Mouse (Mus musculus): ENCODE data around the gene Optn.

The Optn gene

DNA sequence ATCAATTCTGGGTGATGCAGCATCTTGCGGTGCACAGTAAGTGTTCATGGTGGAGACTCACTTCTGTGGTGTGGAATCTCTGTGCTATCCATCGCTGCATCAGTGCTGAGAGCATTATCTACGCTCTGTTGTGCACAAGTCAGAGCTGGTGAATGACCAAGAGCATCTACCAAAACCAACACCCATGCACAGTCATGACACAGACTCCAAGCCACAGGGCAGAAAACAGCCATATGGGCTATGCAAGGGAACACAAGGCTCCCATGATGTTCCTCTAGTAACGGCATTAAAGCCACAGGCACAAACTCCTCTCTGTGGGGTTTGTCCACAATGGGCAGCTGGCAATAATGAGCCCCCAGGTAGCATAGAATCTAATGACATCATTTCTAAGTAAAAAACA lies 34.0 kb downstream of the Optn start:
- DNase-seq (ENCODE audit: low spot score), result no peak

DNA sequence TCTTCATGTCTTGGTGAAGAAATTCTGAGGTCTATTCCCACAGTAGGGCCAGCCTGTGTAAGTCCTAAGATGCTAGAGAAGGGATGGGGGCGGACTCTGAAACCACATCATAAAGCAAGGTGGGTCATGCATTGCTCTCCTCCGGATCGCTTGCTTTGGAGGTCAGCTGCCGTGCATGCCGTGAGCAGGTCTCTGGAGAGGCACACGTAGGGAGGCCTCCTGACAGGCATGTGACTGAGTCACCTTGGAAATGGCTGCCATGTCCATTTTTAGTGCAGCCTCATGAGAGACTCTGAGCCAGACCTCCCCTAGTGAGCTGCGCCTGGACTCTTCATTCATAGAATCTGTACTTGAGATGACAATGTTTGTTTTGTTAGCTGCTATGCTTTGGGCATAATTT lies 35.8 kb downstream of the Optn start:
- no peak for DNase-seq (ENCODE audit: low spot score)

DNA sequence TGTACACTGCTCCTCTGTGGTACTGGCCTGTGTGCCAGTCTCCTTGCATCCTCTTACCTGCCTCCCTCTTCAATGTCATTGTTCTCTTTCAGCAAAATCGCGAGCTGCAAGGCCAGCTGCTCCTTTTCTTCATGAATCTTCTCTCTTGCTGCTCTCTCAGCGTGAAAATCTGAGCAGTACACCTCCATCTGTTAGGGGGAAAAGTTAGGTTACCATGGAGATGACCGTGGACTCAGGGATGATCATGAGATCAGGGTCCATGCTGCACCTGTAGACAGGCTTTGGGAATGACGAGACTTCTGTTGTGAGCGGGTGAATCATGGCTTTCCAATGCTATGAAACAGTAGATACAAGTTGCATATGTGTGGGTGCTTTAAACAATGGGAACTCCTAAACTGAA lies 36.8 kb downstream of the Optn start:
- no peak for DNase-seq (ENCODE audit: low spot score)

DNA sequence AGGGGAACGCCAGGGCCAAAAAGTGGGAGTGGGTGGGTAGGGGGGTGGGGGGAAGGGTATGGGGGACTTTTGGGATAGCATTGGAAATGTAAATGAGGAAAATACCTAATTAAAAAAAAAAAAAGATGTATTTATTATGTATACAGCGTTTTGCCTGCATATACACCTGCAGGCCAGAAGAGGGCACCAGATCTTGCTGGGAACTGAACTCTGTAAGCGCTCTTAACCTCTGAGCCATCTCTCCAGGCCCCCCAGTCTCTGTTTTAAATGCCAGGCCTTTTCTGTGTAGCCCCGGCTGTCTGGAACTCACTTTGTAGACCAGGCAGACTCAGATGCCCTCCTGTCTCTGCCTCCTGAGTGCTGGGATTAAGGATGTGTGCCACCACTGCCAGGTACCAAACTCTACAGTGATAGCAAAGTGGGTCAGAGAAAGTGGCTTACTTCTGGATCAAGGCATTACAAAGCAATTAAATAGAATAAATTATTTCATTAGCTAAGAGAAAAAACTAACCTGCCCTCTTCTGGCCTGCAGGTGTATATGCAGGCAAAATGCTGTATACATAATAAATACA lies 38.6 kb downstream of the Optn start:
- no peak for DNase-seq (ENCODE audit: low spot score)

DNA sequence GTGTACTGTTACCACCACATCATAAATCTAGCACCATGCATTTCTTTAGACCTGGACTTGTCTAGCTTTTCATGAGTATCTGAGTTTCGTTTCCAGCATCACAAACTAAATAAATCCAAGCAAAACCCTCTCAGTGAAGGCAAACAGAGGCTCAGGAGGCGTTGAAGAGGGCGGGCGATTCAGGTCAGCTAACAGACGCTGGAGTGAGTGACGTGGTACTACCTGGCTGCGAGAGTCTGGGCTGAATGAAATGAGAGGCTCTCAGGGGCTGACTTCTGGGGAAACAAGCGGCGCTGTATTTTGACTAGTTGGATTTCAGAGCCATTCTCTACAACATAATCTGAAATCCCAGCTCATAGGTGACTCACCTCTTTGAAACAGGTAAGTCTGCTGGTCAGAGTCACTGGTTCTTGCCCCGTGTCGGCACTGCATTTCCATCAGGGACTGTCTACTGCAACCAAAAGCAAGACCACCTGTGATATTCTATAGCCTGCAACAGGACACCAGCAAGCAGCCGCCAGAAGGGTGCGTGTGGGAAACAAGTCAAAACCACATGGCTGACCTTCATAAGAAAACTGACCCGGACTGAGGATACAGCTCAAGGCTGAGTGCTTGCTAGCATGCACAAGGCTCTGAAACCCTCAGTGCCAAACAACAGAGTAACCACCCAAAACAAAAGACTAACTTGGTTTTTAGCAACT lies 40.0 kb downstream of the Optn start:
- peak; percentile 20 for DNase-seq (ENCODE audit: low spot score)

DNA sequence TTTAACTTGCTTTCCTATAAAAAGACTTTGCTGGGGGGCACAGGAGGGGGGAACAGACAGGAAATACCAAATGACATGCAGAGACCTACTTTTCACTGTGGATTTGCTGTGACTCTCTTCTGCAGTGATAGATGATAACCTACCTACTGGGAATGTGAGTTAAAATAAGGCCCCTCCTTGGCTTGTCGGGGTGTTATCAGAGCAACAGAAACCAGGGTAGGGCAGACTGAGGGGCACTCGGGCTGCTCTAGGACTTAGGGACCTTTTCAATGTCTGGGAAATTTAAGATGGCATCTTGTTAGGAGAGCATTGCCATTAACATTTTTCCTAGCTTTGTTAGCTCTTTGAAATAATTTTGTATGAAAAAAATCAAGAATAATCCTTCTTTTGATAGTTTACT lies 40.6 kb downstream of the Optn start:
- DNase-seq (ENCODE audit: low spot score), result no peak

DNA sequence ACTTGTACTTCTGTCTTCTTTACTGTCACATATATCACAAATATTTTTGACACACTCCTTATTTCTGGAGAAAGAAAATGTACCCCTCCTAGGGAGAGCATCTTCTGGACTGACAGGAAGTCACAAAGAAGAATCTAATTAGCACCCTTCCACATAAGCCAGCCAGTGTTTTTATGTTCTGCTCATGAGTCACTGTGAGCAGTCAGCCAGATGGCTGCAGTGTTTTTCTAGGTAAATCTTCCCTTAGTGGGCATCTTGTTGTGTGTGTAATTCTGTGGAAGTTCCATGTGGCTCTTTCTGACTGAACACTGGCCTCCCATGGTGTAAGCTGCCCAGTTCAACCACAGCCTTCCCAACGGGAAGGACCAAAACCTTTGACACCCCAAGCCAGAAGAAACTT lies 44.1 kb downstream of the Optn start:
- DNase-seq (ENCODE audit: low spot score), result no peak

DNA sequence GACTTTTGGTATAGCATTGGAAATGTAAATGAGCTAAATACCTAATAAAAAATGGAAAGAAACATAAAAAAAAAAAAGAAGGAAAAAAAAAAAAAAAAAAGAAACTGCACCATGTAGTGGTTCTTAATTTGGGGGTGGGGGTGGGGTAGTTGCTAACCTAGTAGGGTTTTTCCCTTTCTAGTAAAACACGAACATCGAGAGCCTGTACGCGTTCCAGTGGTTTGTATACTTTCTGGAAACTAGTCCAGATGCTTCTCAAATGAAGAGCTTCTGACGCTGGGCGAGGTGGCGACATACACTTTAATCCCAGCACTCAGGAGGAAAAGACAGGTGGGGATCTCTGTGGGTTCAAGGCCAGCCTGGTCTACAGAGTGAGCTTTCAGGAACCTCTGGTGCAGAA lies 46.9 kb downstream of the Optn start:
- no peak for DNase-seq (ENCODE audit: low spot score)

DNA sequence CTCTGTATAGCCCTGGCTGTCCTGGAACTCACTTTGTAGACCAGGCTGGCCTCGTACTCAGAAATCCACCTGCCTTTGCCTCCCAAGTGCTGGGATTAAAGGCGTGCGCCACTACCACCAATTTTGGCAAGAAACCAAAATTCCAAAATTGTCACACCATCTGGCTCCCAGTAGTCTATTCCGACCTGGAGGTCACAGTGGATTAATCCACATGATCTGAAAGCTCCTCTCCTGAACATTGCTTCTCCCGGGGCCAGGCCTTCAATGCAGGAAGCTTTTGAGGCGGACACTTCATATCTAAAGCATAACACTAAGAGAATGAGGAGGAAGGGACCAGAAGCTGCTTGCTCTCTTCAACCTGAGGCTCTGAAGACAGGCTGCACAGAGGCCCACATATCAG lies 48.3 kb downstream of the Optn start:
- no peak for DNase-seq (ENCODE audit: low spot score)

DNA sequence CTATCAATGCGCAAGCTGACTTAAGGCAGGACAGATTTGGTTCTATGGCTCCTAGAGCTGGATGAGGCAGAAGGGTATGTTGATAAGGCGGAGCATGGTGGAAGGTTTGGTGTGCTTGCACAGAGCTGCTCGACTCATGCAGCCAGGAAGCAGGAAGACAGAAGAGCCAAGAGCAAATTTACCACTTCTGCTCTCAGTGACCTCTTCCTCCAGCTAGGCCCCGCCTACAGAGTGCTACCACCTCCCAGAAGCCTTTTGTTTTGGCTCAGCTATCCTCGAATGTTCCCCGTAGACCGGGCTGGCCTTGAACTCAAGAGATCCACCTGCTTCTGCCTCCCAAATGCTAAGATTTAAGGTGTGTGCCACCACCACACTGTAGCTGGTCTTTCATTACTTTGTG lies 49.2 kb downstream of the Optn start:
- DNase-seq (ENCODE audit: low spot score), result no peak

DNA sequence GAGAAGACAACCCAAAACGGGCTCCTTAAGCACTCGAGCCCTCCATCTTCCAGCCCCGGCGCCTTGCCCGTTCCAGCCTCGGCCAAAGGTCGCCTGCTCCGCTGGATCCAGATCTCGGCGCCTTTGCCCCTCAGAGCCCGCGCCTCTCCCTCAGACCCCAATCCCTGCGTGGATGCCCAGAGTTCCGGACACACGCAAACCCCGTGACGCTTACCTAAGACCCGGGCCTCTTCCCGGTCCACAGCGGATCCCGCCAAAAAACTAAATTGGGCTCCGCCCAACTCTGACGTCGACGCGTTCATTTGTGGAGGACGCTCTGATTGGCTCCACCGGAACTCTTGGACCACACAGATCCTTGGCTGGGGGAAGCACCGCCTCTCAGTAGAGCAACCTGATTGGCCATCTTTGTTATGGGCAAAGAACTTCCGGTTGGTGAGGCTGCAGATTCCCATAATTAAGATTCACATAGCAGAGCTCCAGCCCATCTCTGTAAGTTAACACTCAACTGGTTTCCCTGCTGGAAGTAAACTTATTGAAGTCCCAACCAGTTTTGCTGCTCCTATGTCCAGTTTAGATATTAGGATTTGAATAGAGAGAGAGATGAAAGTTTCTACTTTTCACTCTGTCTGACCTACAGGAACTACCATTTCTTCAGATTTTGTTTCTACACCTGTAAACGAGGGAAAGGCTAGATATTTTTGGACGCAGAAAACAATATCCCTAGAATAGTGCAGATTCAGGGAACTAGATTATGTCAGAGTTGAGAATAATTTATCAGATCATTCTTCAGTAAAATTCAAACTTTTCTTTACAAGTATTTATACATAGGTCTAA lies 51.1 kb downstream of the Optn start, which contains the start of gene Mcm10:
Gene Mcm10 (minus strand): TSS at position 301 of the 834 bp plus-strand sequence.
- DNase-seq (ENCODE audit: low spot score), result peak; percentile 97

DNA sequence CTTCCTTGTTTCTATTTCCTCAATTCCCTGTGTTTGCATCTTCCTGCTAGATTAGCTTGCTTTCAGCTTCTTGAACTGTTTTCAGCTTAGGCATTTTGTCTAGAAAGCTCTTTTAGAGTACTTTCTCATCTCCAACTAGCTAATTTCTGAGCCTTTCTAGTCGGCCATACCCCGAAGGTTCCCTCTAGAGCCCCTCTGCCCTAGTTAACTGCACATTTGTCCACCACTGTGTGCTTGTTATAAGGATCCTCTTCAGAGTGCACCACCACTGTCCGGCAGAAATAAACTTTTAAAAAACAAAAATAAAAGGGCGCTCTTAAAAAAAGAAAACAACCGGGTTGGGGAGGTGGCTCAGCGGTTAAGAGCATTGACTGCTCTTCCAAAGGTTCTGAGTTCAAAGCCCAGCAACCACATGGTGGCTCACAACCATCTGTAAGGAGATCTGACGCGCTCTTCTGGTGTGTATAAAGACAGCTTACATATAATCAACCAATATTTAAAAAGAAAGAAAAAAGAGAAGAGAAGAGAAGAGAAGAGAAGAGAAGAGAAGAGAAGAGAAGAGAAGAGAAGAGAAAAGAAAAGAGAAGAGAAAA lies 51.9 kb downstream of the Optn start:
- DNase-seq (ENCODE audit: low spot score), result no peak

DNA sequence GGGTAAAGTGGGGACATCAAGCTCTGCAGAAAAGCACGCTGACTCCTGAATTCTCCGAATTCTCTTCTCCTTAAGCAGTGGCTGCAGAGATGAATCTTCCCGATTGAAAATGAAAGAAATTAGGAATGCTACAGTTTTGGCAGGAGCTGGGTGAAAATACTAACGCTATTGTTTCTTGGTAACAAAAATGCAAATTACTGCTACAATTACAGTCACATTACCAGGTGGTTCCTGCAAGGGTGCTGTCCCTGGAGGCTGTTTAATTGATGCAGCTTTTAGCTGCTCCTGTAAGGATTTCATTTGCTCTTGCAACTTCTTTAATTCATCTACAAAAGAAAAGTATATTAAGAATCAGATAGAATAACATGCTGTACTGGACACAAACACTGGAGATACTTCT lies 56.7 kb downstream of the Optn start:
- no peak for DNase-seq (ENCODE audit: low spot score)

DNA sequence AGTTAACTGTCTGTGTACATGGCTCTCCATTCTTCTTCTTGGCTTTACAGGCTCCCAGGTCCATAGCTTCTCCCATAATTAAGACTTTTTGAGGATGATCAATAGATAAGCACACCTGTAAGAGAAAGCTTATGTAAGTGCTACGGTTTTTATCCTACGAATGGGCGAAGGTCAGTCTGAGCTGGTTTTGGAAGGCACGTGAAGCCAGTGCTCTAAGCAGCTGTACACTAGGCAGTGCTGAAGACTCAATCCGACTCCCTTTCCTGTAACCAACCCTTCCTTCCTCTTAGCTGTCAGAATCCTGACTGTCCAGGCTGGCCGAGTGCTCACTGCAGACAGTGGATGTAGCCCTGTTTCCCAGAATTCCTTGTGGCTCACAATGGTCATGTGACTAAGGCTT lies 62.6 kb downstream of the Optn start:
- no peak for DNase-seq (ENCODE audit: low spot score)

DNA sequence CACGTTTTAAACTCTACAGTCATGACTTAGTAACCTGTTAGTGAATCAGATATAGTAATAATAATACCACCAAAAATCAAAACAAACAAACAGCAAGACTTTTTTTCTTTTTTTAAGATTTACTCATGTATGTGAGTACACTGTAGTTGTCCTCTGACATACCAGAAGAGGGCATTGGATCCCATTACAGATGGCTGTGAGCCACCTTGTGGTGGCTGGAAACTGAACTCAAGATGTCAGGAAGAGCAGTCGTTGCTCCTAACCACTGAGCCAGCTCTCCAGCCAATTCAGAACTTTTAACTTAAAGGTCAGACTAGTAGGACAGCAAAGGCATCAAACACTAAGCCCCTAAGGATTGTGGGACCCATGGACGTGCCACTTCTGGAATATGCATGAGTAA lies 64.9 kb downstream of the Optn start:
- DNase-seq (ENCODE audit: low spot score), result no peak

DNA sequence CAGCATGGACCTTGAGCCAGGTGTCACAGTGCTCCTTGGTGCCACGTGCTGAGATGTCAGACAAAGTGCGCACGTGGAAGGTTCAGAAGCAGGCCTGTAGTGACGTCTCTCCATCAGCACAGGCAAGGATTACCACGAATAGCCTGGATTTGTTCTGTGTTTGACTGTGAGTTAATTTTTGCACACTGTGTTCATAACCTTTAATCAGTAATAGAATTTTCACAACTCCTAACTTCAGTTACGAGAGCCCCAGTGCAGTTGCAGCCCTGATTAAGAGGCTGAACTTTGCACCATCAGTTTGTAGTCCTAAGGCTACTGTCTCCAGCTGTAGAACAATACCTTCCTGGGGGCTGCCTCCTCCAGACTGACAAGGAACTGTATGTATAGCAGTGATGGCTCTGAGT lies 67.4 kb downstream of the Optn start:
- DNase-seq (ENCODE audit: low spot score), result no peak

DNA sequence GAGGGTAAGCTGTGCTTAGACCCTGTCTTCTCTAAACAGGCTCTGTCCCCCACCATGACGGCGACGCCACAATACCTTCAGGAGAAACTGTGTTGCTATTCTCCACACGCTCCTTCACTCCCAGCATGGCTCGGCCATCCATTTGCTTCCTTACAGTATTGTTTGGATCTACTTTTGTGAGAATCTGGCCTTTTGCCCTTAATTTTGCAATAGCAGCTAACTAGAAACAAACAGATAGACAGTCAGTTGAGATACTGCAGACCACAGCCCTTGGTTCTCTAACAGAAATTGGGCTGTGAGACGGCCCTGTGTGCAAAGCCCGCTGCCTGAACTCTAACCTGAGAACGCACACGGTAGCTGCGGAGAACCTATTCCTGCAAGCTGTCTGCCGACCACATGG lies 68.2 kb downstream of the Optn start:
- DNase-seq (ENCODE audit: low spot score), result no peak

DNA sequence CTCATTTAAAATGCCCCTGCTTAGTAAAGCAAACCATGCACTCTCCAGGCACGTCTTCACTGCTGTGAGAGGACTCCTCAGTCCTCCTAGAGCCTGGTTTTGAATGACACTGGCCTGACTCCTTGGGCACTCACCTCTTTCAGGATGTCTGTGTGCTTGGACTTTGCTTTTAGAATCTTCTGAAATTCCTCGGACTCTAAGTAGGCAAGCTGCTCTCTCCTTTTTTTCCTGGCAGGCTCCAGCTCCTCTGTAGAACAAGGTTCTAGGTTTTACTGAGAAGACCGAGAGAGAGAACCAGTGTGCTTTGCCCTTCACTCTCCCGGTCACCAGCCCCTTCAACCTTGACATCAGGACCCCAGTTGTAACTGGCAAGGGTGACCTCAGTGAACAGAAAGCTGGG lies 69.4 kb downstream of the Optn start:
- no peak for DNase-seq (ENCODE audit: low spot score)

DNA sequence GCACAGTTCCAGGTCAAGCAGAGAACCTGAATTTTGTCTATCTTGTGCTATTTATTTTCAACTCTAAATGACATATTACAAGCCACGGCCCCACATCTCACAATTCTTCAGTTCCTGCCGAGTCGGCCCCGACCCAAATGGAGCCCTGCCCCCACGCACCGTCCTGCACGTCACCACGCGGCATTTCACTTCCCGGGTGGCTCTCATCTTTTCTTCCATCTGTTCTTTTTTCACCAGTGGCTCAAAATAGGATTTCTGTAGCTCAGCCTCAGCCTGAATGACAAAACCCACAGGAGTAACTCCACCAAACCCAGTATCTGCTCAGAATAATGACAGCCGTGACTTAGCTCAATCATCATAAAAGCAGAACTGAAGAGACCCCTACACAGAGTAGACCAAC lies 70.3 kb downstream of the Optn start:
- no peak for DNase-seq (ENCODE audit: low spot score)

DNA sequence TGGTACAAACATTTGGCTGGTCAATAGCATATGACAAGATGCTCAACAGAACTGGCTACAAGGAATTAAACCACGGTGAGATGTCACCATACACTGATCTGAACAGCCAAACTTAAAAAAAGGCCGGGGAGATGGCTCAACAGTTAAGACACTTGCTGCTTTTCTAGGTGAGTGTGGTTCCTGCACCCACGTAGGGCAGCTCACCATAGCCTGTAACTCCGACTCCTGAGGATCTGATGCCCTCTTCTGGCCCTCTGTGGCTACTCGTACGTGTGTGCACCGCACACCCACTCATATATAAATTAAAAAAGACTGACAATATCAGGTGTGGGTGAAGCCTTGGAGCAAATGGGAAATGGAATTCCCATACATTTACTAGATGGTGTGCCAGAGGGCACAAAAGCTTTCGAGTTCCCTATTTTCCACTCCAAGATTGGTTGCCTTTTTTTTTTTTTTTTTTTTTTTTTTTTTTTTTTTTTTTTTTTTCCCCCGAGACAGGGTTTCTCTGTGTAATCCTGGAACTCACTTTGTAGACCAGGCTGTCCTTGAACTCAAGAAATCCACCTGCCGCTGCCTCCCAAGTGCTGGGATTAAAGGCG lies 74.9 kb downstream of the Optn start:
- peak; percentile 46 for DNase-seq (ENCODE audit: low spot score)

DNA sequence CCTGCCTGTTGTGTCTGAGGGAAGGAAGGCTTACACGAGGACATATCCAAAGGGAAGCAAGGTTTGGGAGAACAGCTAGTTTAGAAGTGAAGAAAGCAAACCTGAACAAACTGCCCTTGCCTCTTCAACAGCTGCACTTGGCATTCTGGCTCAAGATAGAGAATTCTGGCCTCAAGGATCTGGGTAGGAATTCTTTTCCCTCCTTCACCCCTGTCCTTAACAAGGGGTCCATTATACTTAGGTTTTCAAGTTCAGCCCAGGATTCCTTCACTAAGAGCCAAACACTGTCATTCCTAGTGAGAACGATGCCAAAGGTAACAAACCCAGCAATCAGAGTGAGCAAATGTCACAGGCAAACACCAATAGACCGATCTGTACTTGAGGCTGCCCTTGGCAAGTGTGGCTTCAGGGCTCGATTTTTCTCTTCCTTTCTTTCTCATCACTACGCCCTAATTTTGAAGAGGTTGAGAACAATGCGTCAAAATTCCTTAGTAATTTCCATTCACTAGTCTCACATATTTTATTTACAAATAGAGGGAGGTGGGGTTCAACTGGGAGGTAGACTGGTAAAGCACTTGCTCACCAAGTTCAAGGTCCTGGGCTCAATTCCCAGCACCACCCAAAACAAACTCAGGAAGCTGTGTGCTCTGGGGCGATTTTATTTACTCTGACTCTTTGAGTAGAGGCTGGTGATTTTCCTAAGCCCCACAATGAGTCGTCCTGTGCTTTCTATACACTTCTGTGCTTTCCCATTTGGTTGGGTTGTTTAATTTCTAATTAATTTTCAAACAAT lies 76.3 kb downstream of the Optn start:
- DNase-seq (ENCODE audit: low spot score), result no peak

DNA sequence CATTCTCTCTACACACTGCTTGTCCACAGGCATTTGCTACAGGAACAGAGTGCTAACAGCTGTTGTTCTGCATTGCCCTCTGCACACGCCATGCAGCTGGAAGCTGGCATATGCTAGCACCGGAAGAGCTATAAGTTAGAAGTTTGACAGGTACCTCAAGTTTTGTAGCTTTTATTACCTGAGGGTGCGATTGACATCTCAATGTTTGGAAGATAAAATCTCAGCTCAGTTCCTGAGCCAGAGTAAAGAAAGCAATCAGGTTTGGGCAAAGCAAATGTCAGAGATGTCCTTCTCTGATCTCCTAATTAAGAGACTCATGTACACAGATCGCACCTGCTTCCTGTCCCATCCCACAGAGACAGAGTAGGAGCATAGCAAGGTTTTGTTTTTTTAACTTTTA lies 77.1 kb downstream of the Optn start:
- no peak for DNase-seq (ENCODE audit: low spot score)
